Mouse (Mus musculus): ENCODE measurements around the gene Spz1. TPM values are rescaled to one million over a fixed set of nuclear protein-coding genes. Genes with fewer than 3 reads are reported as not detected.

Spz1 gene
- not detected in 2 replicates for polyA plus RNA-seq (2014; fragmentation: Nextera tagmentation; extraction: Ambion mirVana)

- no peaks in the 10 kb centered on the region for H3K36me3 ChIP-seq (ENCODE audit: control insufficient read depth, insufficient read depth, low read length)
- no peaks in the 10 kb centered on the region for H3K27me3 ChIP-seq (ENCODE audit: control insufficient read depth, insufficient read depth, low read length)
- no peak for ATAC-seq (ENCODE audit: low FRiP score, low TSS enrichment)
- no peaks in the 10 kb centered on the region for H3K9me3 ChIP-seq (ENCODE audit: control insufficient read depth, low read length)
- H3K4me2 ChIP-seq (replicated peaks; ENCODE audit: low read depth, low read length): no peak within 1 kb of the TSS
- no peaks in the 10 kb centered on the region for H3K4me1 ChIP-seq (ENCODE audit: control insufficient read depth, insufficient read depth, low read length)
- H3K9ac ChIP-seq (ENCODE audit: low read depth, low read length): no peak within 1 kb of the TSS
- no peak within 1 kb of the TSS for H3K4me3 ChIP-seq (ENCODE audit: low read length)
- H3K27ac ChIP-seq (ENCODE audit: low read depth, low read length): no peak within 1 kb of the TSS
Measured at GRCm38 (mm10) chr13:92576072-92576471, at the start of gene Spz1. Spz1 (minus strand) TSS chr13:92576172.

GRCm38 (mm10) chr13:92616459-92616858 is 40.5 kb upstream of the Spz1 start:
- no peaks in the 10 kb centered on the region for H3K36me3 ChIP-seq (ENCODE audit: control insufficient read depth, insufficient read depth, low read length)
- H3K9me3 ChIP-seq (ENCODE audit: control insufficient read depth, low read length): no peaks in the 10 kb centered on the region
- peaks cover 16% of the 10 kb centered on the region; the same call in 1 of the 2 replicates for H3K4me1 ChIP-seq (ENCODE audit: control insufficient read depth, insufficient read depth, low read length)
- no peaks in the 10 kb centered on the region for H3K27me3 ChIP-seq (ENCODE audit: control insufficient read depth, insufficient read depth, low read length)
- no peak for ATAC-seq (ENCODE audit: low FRiP score, low TSS enrichment)
- no peak overlapping the region for H3K4me3 ChIP-seq (ENCODE audit: low read length)
- no peak overlapping the region for H3K4me2 ChIP-seq (replicated peaks; ENCODE audit: low read depth, low read length)
- H3K27ac ChIP-seq (ENCODE audit: low read depth, low read length): no peak overlapping the region
- WGBS: 97% methylated on average over 8 of the region's 8 CpGs
- no peak overlapping the region for H3K9ac ChIP-seq (ENCODE audit: low read depth, low read length)

- ATAC-seq (ENCODE audit: low FRiP score, low TSS enrichment): no peak
- Histone ChIP-seq H3K4me2 (replicated peaks; ENCODE audit: low read depth, low read length) (no peak overlapping the region), H3K27me3 (ENCODE audit: control insufficient read depth, insufficient read depth, low read length) (no peaks in the 10 kb centered on the region), H3K27ac (ENCODE audit: low read depth, low read length) (no peak overlapping the region), H3K4me1 (ENCODE audit: control insufficient read depth, insufficient read depth, low read length) (peaks cover 17% of the 10 kb centered on the region; the same call in 1 of the 2 replicates), H3K4me3 (ENCODE audit: low read length) (no peak overlapping the region), H3K9ac (ENCODE audit: low read depth, low read length) (no peak overlapping the region), H3K36me3 (ENCODE audit: control insufficient read depth, insufficient read depth, low read length) (no peaks in the 10 kb centered on the region), H3K9me3 (ENCODE audit: control insufficient read depth, low read length) (no peaks in the 10 kb centered on the region)
- 90% methylated on average over 5 of the region's 5 CpGs for WGBS
Measured at GRCm38 (mm10) chr13:92615201-92615600, 39.2 kb upstream of the Spz1 start.

- H3K4me3 ChIP-seq (ENCODE audit: low read length): no peak overlapping the region; the same call in 1 of the 2 replicates
- WGBS: 84% methylated on average over 5 of the region's 5 CpGs
Measured at GRCm38 (mm10) chr13:92613094-92613493, 37.1 kb upstream of the Spz1 start.

GRCm38 (mm10) chr13:92611917-92612316 is 35.9 kb upstream of the Spz1 start:
- WGBS: 8% methylated on average over 7 of the region's 7 CpGs
- Histone ChIP-seq H3K9ac (ENCODE audit: low read depth, low read length) (peak overlapping the region; percentile 84), H3K4me3 (ENCODE audit: low read length) (peak overlapping the region; percentile 78), H3K9me3 (ENCODE audit: control insufficient read depth, low read length) (no peaks in the 10 kb centered on the region), H3K27me3 (ENCODE audit: control insufficient read depth, insufficient read depth, low read length) (no peaks in the 10 kb centered on the region), H3K4me1 (ENCODE audit: control insufficient read depth, insufficient read depth, low read length) (peaks cover 25% of the 10 kb centered on the region; the same call in 1 of the 2 replicates), H3K36me3 (ENCODE audit: control insufficient read depth, insufficient read depth, low read length) (no peaks in the 10 kb centered on the region), H3K27ac (ENCODE audit: low read depth, low read length) (0 out of 2 replicates have a peak overlapping the region, but pooled peaks have one; percentile 97), H3K4me2 (replicated peaks; ENCODE audit: low read depth, low read length) (peak overlapping the region; percentile 78)
- no peak for ATAC-seq (ENCODE audit: low FRiP score, low TSS enrichment)

More at GRCm38 (mm10) chr13:92613094-92613493, 37.1 kb upstream of the Spz1 start:
- Histone ChIP-seq H3K9me3 (ENCODE audit: control insufficient read depth, low read length) (no peaks in the 10 kb centered on the region), H3K4me1 (ENCODE audit: control insufficient read depth, insufficient read depth, low read length) (peaks cover 25% of the 10 kb centered on the region; the same call in 1 of the 2 replicates), H3K4me2 (replicated peaks; ENCODE audit: low read depth, low read length) (no peak overlapping the region; the same call in 1 of the 2 replicates), H3K36me3 (ENCODE audit: control insufficient read depth, insufficient read depth, low read length) (no peaks in the 10 kb centered on the region), H3K27ac (ENCODE audit: low read depth, low read length) (no peak overlapping the region), H3K9ac (ENCODE audit: low read depth, low read length) (no peak overlapping the region), H3K27me3 (ENCODE audit: control insufficient read depth, insufficient read depth, low read length) (no peaks in the 10 kb centered on the region)
- ATAC-seq (ENCODE audit: low FRiP score, low TSS enrichment): no peak

GRCm38 (mm10) chr13:92611254-92611784 is 35.3 kb upstream of the Spz1 start:
- Histone ChIP-seq H3K4me3 (ENCODE audit: low read length) (peak overlapping the region; percentile 78), H3K27me3 (ENCODE audit: control insufficient read depth, insufficient read depth, low read length) (no peaks in the 10 kb centered on the region), H3K27ac (ENCODE audit: low read depth, low read length) (peak overlapping the region; percentile 97), H3K4me2 (replicated peaks; ENCODE audit: low read depth, low read length) (peak overlapping the region; percentile 78), H3K4me1 (ENCODE audit: control insufficient read depth, insufficient read depth, low read length) (peaks cover 25% of the 10 kb centered on the region; the same call in 1 of the 2 replicates), H3K9me3 (ENCODE audit: control insufficient read depth, low read length) (no peaks in the 10 kb centered on the region), H3K36me3 (ENCODE audit: control insufficient read depth, insufficient read depth, low read length) (no peaks in the 10 kb centered on the region), H3K9ac (ENCODE audit: low read depth, low read length) (peak overlapping the region; percentile 84)
- ATAC-seq (ENCODE audit: low FRiP score, low TSS enrichment): peak; percentile 67
- WGBS: 1% methylated on average over 43 of the region's 43 CpGs

- Histone ChIP-seq H3K4me2 (replicated peaks; ENCODE audit: low read depth, low read length) (peak within 1 kb of the TSS; percentile 78), H3K27ac (ENCODE audit: low read depth, low read length) (peak within 1 kb of the TSS; percentile 97), H3K9me3 (ENCODE audit: control insufficient read depth, low read length) (no peaks in the 10 kb centered on the region), H3K9ac (ENCODE audit: low read depth, low read length) (peak within 1 kb of the TSS; percentile 84), H3K27me3 (ENCODE audit: control insufficient read depth, insufficient read depth, low read length) (no peaks in the 10 kb centered on the region), H3K4me3 (ENCODE audit: low read length) (peak within 1 kb of the TSS; percentile 78), H3K36me3 (ENCODE audit: control insufficient read depth, insufficient read depth, low read length) (no peaks in the 10 kb centered on the region), H3K4me1 (ENCODE audit: control insufficient read depth, insufficient read depth, low read length) (peaks cover 25% of the 10 kb centered on the region; the same call in 1 of the 2 replicates)
- peak; percentile 98 for ATAC-seq (ENCODE audit: low FRiP score, low TSS enrichment)
- WGBS: under 1% methylated on average over 55 of the region's 55 CpGs
Measured at GRCm38 (mm10) chr13:92610311-92611221, 34.6 kb upstream of the Spz1 start, which contains the start of gene Serinc5. Serinc5 (plus strand) TSS chr13:92611091.

GRCm38 (mm10) chr13:92609486-92610310 is 33.7 kb upstream of the Spz1 start:
- peak overlapping the region; percentile 78 for H3K4me3 ChIP-seq (ENCODE audit: low read length)
- H3K4me2 ChIP-seq (replicated peaks; ENCODE audit: low read depth, low read length): peak overlapping the region; percentile 78
- peaks cover 25% of the 10 kb centered on the region; the same call in 1 of the 2 replicates for H3K4me1 ChIP-seq (ENCODE audit: control insufficient read depth, insufficient read depth, low read length)
- 11% methylated on average over 13 of the region's 13 CpGs for WGBS
- H3K27ac ChIP-seq (ENCODE audit: low read depth, low read length): peak overlapping the region; percentile 97
- no peaks in the 10 kb centered on the region for H3K9me3 ChIP-seq (ENCODE audit: control insufficient read depth, low read length)
- peak overlapping the region; percentile 84 for H3K9ac ChIP-seq (ENCODE audit: low read depth, low read length)
- ATAC-seq (ENCODE audit: low FRiP score, low TSS enrichment): no peak
- H3K27me3 ChIP-seq (ENCODE audit: control insufficient read depth, insufficient read depth, low read length): no peaks in the 10 kb centered on the region
- no peaks in the 10 kb centered on the region for H3K36me3 ChIP-seq (ENCODE audit: control insufficient read depth, insufficient read depth, low read length)
